Mouse (Mus musculus): ENCODE measurements around the gene Rapgef2. TPM values are rescaled to one million over a fixed set of nuclear protein-coding genes. Genes with fewer than 3 reads are reported as not detected.

The Rapgef2 gene
- polyA plus RNA-seq, 1 experiment = 17.7 TPM

GRCm38 (mm10) chr3:79139245-79139644 is 147.1 kb downstream of the Rapgef2 start:
- H3K36me3 ChIP-seq (ENCODE audit: control insufficient read depth, insufficient read depth, low read length, poor library complexity, severe bottlenecking) = no peaks in the 10 kb centered on the region
- TF ChIP-seq EP300 (IDR thresholded peaks at IDR 0.05; ENCODE audit: insufficient read depth, low read depth, low read length) (no peak), CTCF (IDR thresholded peaks at IDR 0.05; ENCODE audit: low read depth, low read length) (no peak), POLR2A (IDR thresholded peaks at IDR 0.05; ENCODE audit: insufficient read depth, low read length) (no peak)
- H3K4me1 ChIP-seq (ENCODE audit: control insufficient read depth, insufficient read depth, low read length) = no peaks in the 10 kb centered on the region
- no peak overlapping the region for H3K4me3 ChIP-seq (ENCODE audit: low read depth, low read length)
- H3K27ac ChIP-seq (ENCODE audit: insufficient read depth, low read length) = no peak overlapping the region
- no peaks in the 10 kb centered on the region for H3K27me3 ChIP-seq (ENCODE audit: control insufficient read depth, insufficient read depth, low read length, poor library complexity, severe bottlenecking)
- no peak overlapping the region for H3K9ac ChIP-seq (ENCODE audit: low read depth, poor library complexity, severe bottlenecking)
- H3K9me3 ChIP-seq (replicated peaks; ENCODE audit: control insufficient read depth, insufficient read depth, low read length, poor library complexity, severe bottlenecking) = no peaks in the 10 kb centered on the region

GRCm38 (mm10) chr3:79138601-79139000 is 147.7 kb downstream of the Rapgef2 start:
- H3K36me3 ChIP-seq (ENCODE audit: control insufficient read depth, insufficient read depth, low read length, poor library complexity, severe bottlenecking) = no peaks in the 10 kb centered on the region
- TF ChIP-seq CTCF (IDR thresholded peaks at IDR 0.05; ENCODE audit: low read depth, low read length) = no peak
- TF ChIP-seq POLR2A (IDR thresholded peaks at IDR 0.05; ENCODE audit: insufficient read depth, low read length) = no peak
- no peaks in the 10 kb centered on the region for H3K27me3 ChIP-seq (ENCODE audit: control insufficient read depth, insufficient read depth, low read length, poor library complexity, severe bottlenecking)
- H3K4me1 ChIP-seq (ENCODE audit: control insufficient read depth, insufficient read depth, low read length) = no peaks in the 10 kb centered on the region
- H3K9me3 ChIP-seq (replicated peaks; ENCODE audit: control insufficient read depth, insufficient read depth, low read length, poor library complexity, severe bottlenecking) = no peaks in the 10 kb centered on the region
- no peak overlapping the region for H3K4me3 ChIP-seq (ENCODE audit: low read depth, low read length)
- H3K9ac ChIP-seq (ENCODE audit: low read depth, poor library complexity, severe bottlenecking) = no peak overlapping the region
- H3K27ac ChIP-seq (ENCODE audit: insufficient read depth, low read length) = no peak overlapping the region

- no peaks in the 10 kb centered on the region for H3K36me3 ChIP-seq (ENCODE audit: control insufficient read depth, insufficient read depth, low read length, poor library complexity, severe bottlenecking)
- H3K4me1 ChIP-seq (ENCODE audit: control insufficient read depth, insufficient read depth, low read length) = no peaks in the 10 kb centered on the region
- H3K4me3 ChIP-seq (ENCODE audit: low read depth, low read length) = no peak overlapping the region
- H3K9ac ChIP-seq (ENCODE audit: low read depth, poor library complexity, severe bottlenecking) = no peak overlapping the region
- no peaks in the 10 kb centered on the region for H3K9me3 ChIP-seq (replicated peaks; ENCODE audit: control insufficient read depth, insufficient read depth, low read length, poor library complexity, severe bottlenecking)
- H3K27me3 ChIP-seq (ENCODE audit: control insufficient read depth, insufficient read depth, low read length, poor library complexity, severe bottlenecking) = no peaks in the 10 kb centered on the region
- no peak overlapping the region for H3K27ac ChIP-seq (ENCODE audit: insufficient read depth, low read length)
- TF ChIP-seq POLR2A (IDR thresholded peaks at IDR 0.05; ENCODE audit: insufficient read depth, low read length) (no peak), EP300 (IDR thresholded peaks at IDR 0.05; ENCODE audit: insufficient read depth, low read depth, low read length) (no peak), CTCF (IDR thresholded peaks at IDR 0.05; ENCODE audit: low read depth, low read length) (no peak)
Observed at GRCm38 (mm10) chr3:79130991-79131390, 155.3 kb downstream of the Rapgef2 start.

GRCm38 (mm10) chr3:79129044-79129600 is 157.2 kb downstream of the Rapgef2 start:
- H3K4me1 ChIP-seq (ENCODE audit: control insufficient read depth, insufficient read depth, low read length) = no peaks in the 10 kb centered on the region
- no peaks in the 10 kb centered on the region for H3K27me3 ChIP-seq (ENCODE audit: control insufficient read depth, insufficient read depth, low read length, poor library complexity, severe bottlenecking)
- no peak overlapping the region for H3K9ac ChIP-seq (ENCODE audit: low read depth, poor library complexity, severe bottlenecking)
- H3K36me3 ChIP-seq (ENCODE audit: control insufficient read depth, insufficient read depth, low read length, poor library complexity, severe bottlenecking) = no peaks in the 10 kb centered on the region
- H3K4me3 ChIP-seq (ENCODE audit: low read depth, low read length) = no peak overlapping the region
- no peaks in the 10 kb centered on the region for H3K9me3 ChIP-seq (replicated peaks; ENCODE audit: control insufficient read depth, insufficient read depth, low read length, poor library complexity, severe bottlenecking)
- TF ChIP-seq EP300 (IDR thresholded peaks at IDR 0.05; ENCODE audit: insufficient read depth, low read depth, low read length) (no peak), POLR2A (IDR thresholded peaks at IDR 0.05; ENCODE audit: insufficient read depth, low read length) (no peak), CTCF (IDR thresholded peaks at IDR 0.05; ENCODE audit: low read depth, low read length) (no peak)
- no peak overlapping the region for H3K27ac ChIP-seq (ENCODE audit: insufficient read depth, low read length)

- H3K4me3 ChIP-seq (ENCODE audit: low read depth, low read length) = no peak overlapping the region
- no peak overlapping the region for H3K9ac ChIP-seq (ENCODE audit: low read depth, poor library complexity, severe bottlenecking)
- no peaks in the 10 kb centered on the region for H3K4me1 ChIP-seq (ENCODE audit: control insufficient read depth, insufficient read depth, low read length)
- TF ChIP-seq CTCF (IDR thresholded peaks at IDR 0.05; ENCODE audit: low read depth, low read length) = no peak
- TF ChIP-seq EP300 (IDR thresholded peaks at IDR 0.05; ENCODE audit: insufficient read depth, low read depth, low read length) = no peak
- TF ChIP-seq POLR2A (IDR thresholded peaks at IDR 0.05; ENCODE audit: insufficient read depth, low read length) = no peak
- no peak overlapping the region for H3K27ac ChIP-seq (ENCODE audit: insufficient read depth, low read length)
- no peaks in the 10 kb centered on the region for H3K9me3 ChIP-seq (replicated peaks; ENCODE audit: control insufficient read depth, insufficient read depth, low read length, poor library complexity, severe bottlenecking)
- no peaks in the 10 kb centered on the region for H3K27me3 ChIP-seq (ENCODE audit: control insufficient read depth, insufficient read depth, low read length, poor library complexity, severe bottlenecking)
- no peaks in the 10 kb centered on the region for H3K36me3 ChIP-seq (ENCODE audit: control insufficient read depth, insufficient read depth, low read length, poor library complexity, severe bottlenecking)
Observed at GRCm38 (mm10) chr3:79127797-79128196, 158.5 kb downstream of the Rapgef2 start.

GRCm38 (mm10) chr3:79126857-79127256 is 159.5 kb downstream of the Rapgef2 start:
- no peaks in the 10 kb centered on the region for H3K27me3 ChIP-seq (ENCODE audit: control insufficient read depth, insufficient read depth, low read length, poor library complexity, severe bottlenecking)
- H3K27ac ChIP-seq (ENCODE audit: insufficient read depth, low read length) = no peak overlapping the region
- no peaks in the 10 kb centered on the region for H3K36me3 ChIP-seq (ENCODE audit: control insufficient read depth, insufficient read depth, low read length, poor library complexity, severe bottlenecking)
- H3K9me3 ChIP-seq (replicated peaks; ENCODE audit: control insufficient read depth, insufficient read depth, low read length, poor library complexity, severe bottlenecking) = no peaks in the 10 kb centered on the region
- H3K4me3 ChIP-seq (ENCODE audit: low read depth, low read length) = no peak overlapping the region
- no peak overlapping the region for H3K9ac ChIP-seq (ENCODE audit: low read depth, poor library complexity, severe bottlenecking)
- H3K4me1 ChIP-seq (ENCODE audit: control insufficient read depth, insufficient read depth, low read length) = no peaks in the 10 kb centered on the region
- TF ChIP-seq CTCF (IDR thresholded peaks at IDR 0.05; ENCODE audit: low read depth, low read length) (no peak), EP300 (IDR thresholded peaks at IDR 0.05; ENCODE audit: insufficient read depth, low read depth, low read length) (no peak), POLR2A (IDR thresholded peaks at IDR 0.05; ENCODE audit: insufficient read depth, low read length) (no peak)

Data from ES-Bruce4 (cell line).